Mouse (Mus musculus) myocyte (in vitro differentiated cells): ENCODE results near the gene Naa35. TPM values are rescaled to one million over a fixed set of nuclear protein-coding genes. Genes with fewer than 3 reads are reported as not detected.
"Not testable (repeated sequence)": the region's sequence is repeated elsewhere in the genome, so short reads cannot be mapped to it uniquely, and the experiment has no call there.

Experiments
- H3K27me3 ChIP-seq: one replicate; pipeline ENCODE4 v1.6.1; 2011; ENCODE audit not compliant: control insufficient read depth, insufficient read depth, insufficient read length
- H3K36me3 ChIP-seq: one replicate; pipeline ENCODE4 v1.6.1; 2011; ENCODE audit not compliant: control insufficient read depth, insufficient read depth
- H3K4me2 ChIP-seq: one replicate; pipeline ENCODE4 v1.6.1; 2011; ENCODE audit warnings: low read depth, control low read depth
- H3K4me3 ChIP-seq: one replicate; pipeline ENCODE4 v1.5.1; 2011; ENCODE audit warnings: mild to moderate bottlenecking, control low read depth, moderate library complexity
- H3K79me2 ChIP-seq: one replicate; pipeline ENCODE4 v1.6.1; 2011; ENCODE audit not compliant: control insufficient read depth, insufficient read depth
- H3ac ChIP-seq: one replicate; pipeline ENCODE4 v1.6.1; 2011; ENCODE audit not compliant: control insufficient read depth, insufficient read length
- CEBPB ChIP-seq: IDR thresholded peaks from 2 replicates; pipeline ENCODE4 v1.6.1; 2011; ENCODE audit warnings: mild to moderate bottlenecking, moderate library complexity; ENCODE audit not compliant: poor library complexity, insufficient read depth, severe bottlenecking
- E2F4 ChIP-seq: IDR thresholded peaks from one replicate; pipeline ENCODE4 v1.6.1; 2011; ENCODE audit warnings: mild to moderate bottlenecking, control low read depth, moderate library complexity; ENCODE audit not compliant: insufficient read depth
- MAX ChIP-seq: IDR thresholded peaks from one replicate; pipeline ENCODE4 v1.6.1; 2011; ENCODE audit warnings: low read depth, mild to moderate bottlenecking, control low read depth
- MYOD1 ChIP-seq, 3 experiments: IDR thresholded peaks; one replicate each; pipeline ENCODE4 v1.6.1; 2011; ENCODE audit warnings: control low read depth in 2 of 3, low read depth in 2 of 3, mild to moderate bottlenecking in 2 of 3, moderate library complexity in 1 of 3; ENCODE audit not compliant: insufficient read length in 2 of 3, control insufficient read depth in 1 of 3
- MYOG ChIP-seq, 3 experiments: IDR thresholded peaks; one replicate each; pipeline ENCODE4 v1.6.1; 2011; ENCODE audit warnings: control low read depth in 2 of 3, low read depth in 2 of 3, mild to moderate bottlenecking in 2 of 3; ENCODE audit not compliant: insufficient read length in 2 of 3, control insufficient read depth in 1 of 3, insufficient read depth in 1 of 3
- POLR2A ChIP-seq: IDR thresholded peaks from one replicate; pipeline ENCODE4 v1.6.1; 2011; ENCODE audit warnings: low read depth, mild to moderate bottlenecking, control low read depth, moderate library complexity; ENCODE audit not compliant: insufficient read length
- POLR2AphosphoS2 ChIP-seq: IDR thresholded peaks from one replicate; pipeline ENCODE4 v1.6.1; 2011; ENCODE audit warnings: low read depth, control low read depth; ENCODE audit not compliant: insufficient read length
- REST ChIP-seq: IDR thresholded peaks from one replicate; pipeline ENCODE4 v1.6.1; 2011; ENCODE audit warnings: mild to moderate bottlenecking, control low read depth, moderate library complexity; ENCODE audit not compliant: insufficient read depth, insufficient read length
- SRF ChIP-seq: IDR thresholded peaks from one replicate; pipeline ENCODE4 v1.6.1; 2011; ENCODE audit warnings: low read depth; ENCODE audit not compliant: control insufficient read depth, insufficient read length
- TCF12 ChIP-seq: IDR thresholded peaks from one replicate; pipeline ENCODE4 v1.6.1; 2011; ENCODE audit warnings: mild to moderate bottlenecking, control low read depth; ENCODE audit not compliant: poor library complexity, insufficient read depth, severe bottlenecking
- TCF3 ChIP-seq: IDR thresholded peaks from one replicate; pipeline ENCODE4 v1.6.1; 2011; ENCODE audit warnings: low read depth, control low read depth; ENCODE audit not compliant: insufficient read length
- USF1 ChIP-seq: IDR thresholded peaks from one replicate; pipeline ENCODE4 v1.6.1; 2011; ENCODE audit warnings: low read depth, mild to moderate bottlenecking, control low read depth, moderate library complexity
- polyA plus RNA-seq: library from polyadenylated mRNA; unstranded; fragments of >200 nt; fragmentation: generic; extraction: Trizol; gene quantifications from one replicate; pipeline ENCODE4 v1.2.1, GENCODE M21; 2012; ENCODE audit warnings: missing spikeins

Gene Naa35
- polyA plus RNA-seq, 1 experiment = 32.3 TPM

DNA sequence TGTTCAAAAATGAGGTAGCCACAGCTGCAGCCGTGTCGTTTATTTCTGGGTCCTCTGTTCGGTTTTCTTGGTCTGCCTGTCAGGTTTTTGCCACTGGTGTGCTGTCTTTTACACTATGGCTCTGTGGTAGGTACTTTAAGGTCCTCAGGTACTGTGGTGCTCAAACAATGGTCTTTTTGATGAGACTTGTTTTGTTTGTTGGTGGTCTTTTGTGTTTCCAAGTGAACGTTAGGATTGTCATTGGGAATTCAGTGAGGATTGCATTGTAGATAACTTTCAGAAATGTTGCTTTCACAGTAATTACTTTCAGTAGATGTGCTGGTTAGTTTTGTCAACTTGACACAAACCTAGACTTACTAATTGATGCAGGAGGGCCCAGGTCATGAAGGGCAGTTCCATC lies 4.6 kb downstream of the Naa35 start:
- TF ChIP-seq TCF12 (no peak), MYOD1 (IDR thresholded peaks at IDR 0.05; ENCODE audit: control insufficient read depth in 1 of 3, insufficient read length in 2 of 3, low read depth in 2 of 3) (no peak), CEBPB (no peak), REST (no peak), TCF3 (no peak), SRF (no peak), E2F4 (no peak), MAX (no peak), POLR2AphosphoS2 (no peak), USF1 (no peak), POLR2A (no peak), MYOG (IDR thresholded peaks at IDR 0.05; ENCODE audit: control insufficient read depth in 1 of 3, insufficient read depth in 1 of 3, insufficient read length in 2 of 3, low read depth in 2 of 3) (no peak)
- peaks cover 33% of the 10 kb centered on the region for H3K79me2 ChIP-seq
- no peak overlapping the region for H3K4me3 ChIP-seq
- no peak overlapping the region for H3ac ChIP-seq
- H3K36me3 ChIP-seq = peaks cover 24% of the 10 kb centered on the region
- no peak overlapping the region for H3K4me2 ChIP-seq
- H3K27me3 ChIP-seq = no peaks in the 10 kb centered on the region

DNA sequence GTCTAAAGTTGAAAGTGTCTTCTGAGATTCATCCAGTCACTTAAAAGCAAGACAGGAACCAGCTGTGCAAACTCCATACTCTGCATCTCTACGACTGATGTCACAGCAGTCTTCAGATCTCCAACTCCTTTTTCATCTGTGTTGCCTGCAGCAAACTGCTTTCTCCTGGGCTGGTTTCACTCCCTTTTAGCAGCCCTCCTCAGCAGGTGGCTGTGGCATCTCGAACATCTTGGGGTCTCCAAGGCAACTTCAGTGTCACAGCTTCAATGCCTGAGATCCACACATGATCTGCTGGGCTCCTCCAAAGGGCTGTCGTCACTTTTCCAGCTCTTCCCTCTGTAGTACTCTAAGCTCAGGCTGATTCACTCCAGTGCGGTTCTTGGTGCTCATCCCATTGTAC lies 5.6 kb downstream of the Naa35 start:
- TF ChIP-seq POLR2A (no peak), CEBPB (no peak), SRF (no peak), POLR2AphosphoS2 (no peak), MYOG (IDR thresholded peaks at IDR 0.05; ENCODE audit: control insufficient read depth in 1 of 3, insufficient read depth in 1 of 3, insufficient read length in 2 of 3, low read depth in 2 of 3) (no peak), TCF3 (no peak)
- peaks cover 28% of the 10 kb centered on the region for H3K36me3 ChIP-seq

DNA sequence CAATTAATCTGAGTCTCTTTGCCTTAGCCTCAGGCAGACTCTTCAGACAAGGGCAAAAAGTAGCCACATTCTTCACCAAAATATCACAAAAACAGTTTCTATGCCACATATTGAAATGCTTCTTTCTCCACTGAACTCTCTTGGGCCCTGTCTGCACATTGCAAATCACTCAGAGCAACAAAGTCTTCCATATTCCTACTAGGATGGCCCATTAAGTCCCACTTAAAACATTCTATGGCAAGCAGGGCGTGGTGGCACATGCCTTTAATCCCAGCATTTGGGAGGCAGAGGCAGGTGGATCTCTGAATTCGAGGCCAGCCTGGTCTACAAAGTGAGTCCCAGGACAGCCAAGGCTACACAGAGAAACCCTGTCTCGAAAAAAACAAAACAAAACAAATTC lies 7.0 kb downstream of the Naa35 start:
- H3K79me2 ChIP-seq = peaks cover 19% of the 10 kb centered on the region
- H3K4me2 ChIP-seq, H3K27me3 ChIP-seq, H3ac ChIP-seq, H3K4me3 ChIP-seq: not testable (repeated sequence)
- H3K36me3 ChIP-seq = peaks cover 32% of the 10 kb centered on the region

More for the DNA sequence above, 5.6 kb downstream of the Naa35 start:
- Histone ChIP-seq H3ac (no peak overlapping the region), H3K27me3 (no peaks in the 10 kb centered on the region), H3K4me2 (no peak overlapping the region), H3K4me3 (no peak overlapping the region), H3K79me2 (peaks cover 32% of the 10 kb centered on the region)

DNA sequence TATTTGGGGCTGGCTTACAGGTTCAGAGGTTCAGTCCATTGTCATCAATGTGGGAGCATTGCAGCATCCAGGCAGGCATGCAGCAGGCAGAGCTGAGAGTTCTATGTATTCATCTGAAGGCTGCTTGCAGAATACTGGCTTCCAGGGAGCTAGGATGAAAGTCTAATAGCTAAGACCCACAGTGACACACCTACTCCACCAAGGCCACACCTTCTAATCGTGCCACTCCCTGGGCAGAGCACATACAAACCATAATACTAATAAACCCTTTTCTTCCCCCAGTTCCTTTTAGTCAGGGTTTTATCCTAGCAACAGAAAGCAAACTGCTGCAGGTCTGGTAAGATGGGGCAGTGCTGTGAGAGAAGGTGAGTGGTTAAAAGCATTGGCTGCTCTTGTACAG lies 7.6 kb downstream of the Naa35 start:
- Histone ChIP-seq H3ac (no peak overlapping the region), H3K36me3 (peaks cover 32% of the 10 kb centered on the region), H3K27me3 (no peaks in the 10 kb centered on the region), H3K4me3 (no peak overlapping the region), H3K4me2 (no peak overlapping the region), H3K79me2 (peaks cover 18% of the 10 kb centered on the region)
- TF ChIP-seq REST = no peak
- no peak for TF ChIP-seq SRF
- no peak for TF ChIP-seq TCF3
- TF ChIP-seq CEBPB = no peak
- no peak for TF ChIP-seq E2F4
- TF ChIP-seq MYOD1 (IDR thresholded peaks at IDR 0.05; ENCODE audit: control insufficient read depth in 1 of 3, insufficient read length in 2 of 3, low read depth in 2 of 3) = no peak
- no peak for TF ChIP-seq MYOG (IDR thresholded peaks at IDR 0.05; ENCODE audit: control insufficient read depth in 1 of 3, insufficient read depth in 1 of 3, insufficient read length in 2 of 3, low read depth in 2 of 3)
- no peak for TF ChIP-seq POLR2AphosphoS2
- TF ChIP-seq MAX = no peak

DNA sequence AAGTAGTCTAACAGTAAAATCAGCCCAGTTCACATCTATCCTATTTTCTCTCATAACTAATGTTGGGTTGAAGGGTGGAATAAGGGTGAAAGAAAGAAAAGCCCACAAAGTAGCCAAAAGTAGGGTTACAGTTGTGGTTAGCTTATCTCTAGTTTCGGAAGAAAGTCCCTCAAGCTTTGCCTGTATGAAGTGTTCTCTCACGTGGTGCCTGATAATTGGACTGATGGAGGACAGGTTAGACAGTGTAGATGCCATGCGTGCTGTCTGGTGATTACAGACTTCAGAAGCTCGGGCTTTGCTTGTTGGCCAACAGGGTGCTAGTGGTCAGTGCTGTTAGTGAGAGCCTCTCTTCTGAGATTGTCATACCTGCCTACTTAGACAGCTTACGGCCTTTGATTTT lies 18.0 kb downstream of the Naa35 start:
- Histone ChIP-seq H3K79me2 (no peaks in the 10 kb centered on the region), H3K4me3 (no peak overlapping the region), H3K27me3 (no peaks in the 10 kb centered on the region), H3ac (no peak overlapping the region), H3K4me2 (no peak overlapping the region), H3K36me3 (peaks cover 31% of the 10 kb centered on the region)
- TF ChIP-seq E2F4 (no peak), TCF3 (no peak), MAX (no peak), POLR2AphosphoS2 (no peak), USF1 (no peak), POLR2A (no peak), TCF12 (no peak), MYOD1 (IDR thresholded peaks at IDR 0.05; ENCODE audit: control insufficient read depth in 1 of 3, insufficient read length in 2 of 3, low read depth in 2 of 3) (no peak), CEBPB (no peak), MYOG (IDR thresholded peaks at IDR 0.05; ENCODE audit: control insufficient read depth in 1 of 3, insufficient read depth in 1 of 3, insufficient read length in 2 of 3, low read depth in 2 of 3) (no peak), REST (no peak), SRF (no peak)
